Mouse (Mus musculus) spleen, postnatal 10 days (tissue): ENCODE data around the gene Bub3.
A peak's percentile ranks its signal among the peaks of the same experiment; 100 is the strongest.

ENCODE experiments used
- DNase-seq, 2 experiments: peaks; one replicate each; pipeline ENCODE4 v3.0.0; 2021 to 2022; ENCODE audit warnings: low spot score in 2 of 2

Gene Bub3

DNA sequence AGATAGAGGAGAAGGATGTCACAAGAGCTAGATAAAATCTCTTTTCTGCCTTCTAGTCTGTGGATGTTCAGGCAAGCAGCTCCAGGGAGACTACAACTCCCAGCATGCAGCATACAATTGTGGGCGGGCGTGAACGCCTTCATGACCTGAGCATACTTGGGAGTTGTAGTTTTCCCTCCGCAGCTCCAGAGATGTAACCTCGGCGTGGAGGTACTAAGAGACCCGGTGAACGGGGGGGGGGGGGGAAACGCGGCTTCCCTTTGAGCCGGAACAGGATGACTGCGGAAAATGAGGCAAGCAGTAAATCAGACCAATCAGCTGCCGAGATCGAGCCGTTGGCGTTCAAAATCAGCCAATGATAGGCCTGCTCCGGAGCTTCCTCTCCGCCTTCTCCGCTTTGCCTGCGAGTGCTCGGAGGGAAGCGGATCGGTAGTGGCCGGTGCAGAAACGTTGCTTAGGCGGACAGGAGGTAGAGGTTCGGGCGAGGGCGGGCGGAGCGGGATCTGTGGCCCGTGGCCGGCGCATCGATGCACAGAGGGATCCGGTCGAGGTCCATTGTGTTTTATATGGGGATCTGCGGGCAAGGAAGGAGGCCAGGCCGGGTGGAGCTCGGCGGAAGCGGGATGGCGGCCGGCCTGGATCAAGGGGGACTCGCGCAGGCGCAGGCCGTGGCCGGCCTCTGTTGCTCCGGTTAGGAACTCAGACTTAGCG, at the start of gene Bub3:
TSS of gene Bub3 (plus strand) at position 237 of the 711 bp plus-strand sequence.
- DNase-seq: peak; percentile 85 to 91

DNA sequence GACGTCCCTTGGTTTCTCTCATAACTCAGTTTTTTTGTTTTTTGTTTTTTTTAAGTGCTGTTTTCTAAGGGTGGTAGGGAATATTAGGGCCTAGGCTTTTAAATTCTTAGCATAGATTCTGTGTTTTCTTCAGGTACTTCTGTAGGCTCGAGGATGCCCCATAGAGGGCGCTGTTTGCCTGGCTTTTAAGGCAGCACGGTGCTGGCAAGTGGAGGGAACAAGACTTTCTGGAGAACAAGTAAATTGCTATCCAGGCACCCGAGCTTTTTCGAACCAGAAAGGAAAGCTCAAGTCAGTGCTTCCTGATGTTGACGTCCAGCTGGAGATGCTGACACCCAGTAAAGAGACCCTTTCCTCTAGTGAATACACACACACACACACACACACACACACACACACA, 20.0 kb upstream of the Bub3 start:
- peak in 1 of 2 experiments; percentile 84 for DNase-seq

DNA sequence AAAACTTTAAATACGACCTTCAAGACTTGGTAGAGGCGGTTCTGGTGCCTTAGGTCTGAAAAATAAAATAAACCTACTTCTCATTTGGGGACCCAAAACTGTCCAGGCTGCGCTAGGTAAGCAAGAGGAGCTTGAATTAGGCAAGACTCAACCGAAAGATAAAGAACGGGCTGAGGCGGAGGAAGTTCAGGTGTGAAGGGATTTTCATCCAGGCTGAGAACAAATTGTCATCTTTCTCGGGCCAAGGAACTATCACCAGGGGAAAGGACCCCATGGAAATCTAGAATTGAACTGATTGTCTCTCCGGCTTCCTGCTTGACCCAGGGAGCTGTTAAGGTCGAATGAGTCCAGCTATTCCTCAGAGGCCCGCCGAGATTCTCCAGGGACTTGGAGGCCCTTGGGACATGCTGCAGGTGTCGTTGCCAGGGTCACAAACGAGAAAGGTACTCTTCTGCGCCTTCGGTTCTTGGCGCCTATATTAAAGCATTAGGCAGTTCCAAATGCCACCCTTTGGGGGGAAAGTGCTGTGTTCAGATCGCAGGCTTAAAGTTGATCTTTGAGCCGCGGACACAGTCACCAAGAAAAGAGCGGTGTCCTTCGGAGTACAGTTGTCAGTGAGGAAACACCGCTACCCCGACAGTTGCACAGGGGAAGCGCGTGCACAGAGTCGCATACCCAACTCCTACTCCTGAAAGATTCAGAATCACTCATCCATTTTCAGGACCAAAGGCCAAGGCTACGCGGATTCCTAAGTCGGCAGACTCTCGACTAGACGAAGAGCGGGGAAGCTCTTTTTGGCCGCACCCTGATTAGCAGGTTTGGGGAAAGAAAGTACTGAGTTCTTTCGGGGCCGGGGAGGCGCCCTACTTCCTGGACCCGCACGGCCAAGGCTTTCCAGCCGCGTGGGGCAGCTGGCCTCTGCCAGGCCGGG, 18.6 kb upstream of the Bub3 start:
- no peak for DNase-seq

DNA sequence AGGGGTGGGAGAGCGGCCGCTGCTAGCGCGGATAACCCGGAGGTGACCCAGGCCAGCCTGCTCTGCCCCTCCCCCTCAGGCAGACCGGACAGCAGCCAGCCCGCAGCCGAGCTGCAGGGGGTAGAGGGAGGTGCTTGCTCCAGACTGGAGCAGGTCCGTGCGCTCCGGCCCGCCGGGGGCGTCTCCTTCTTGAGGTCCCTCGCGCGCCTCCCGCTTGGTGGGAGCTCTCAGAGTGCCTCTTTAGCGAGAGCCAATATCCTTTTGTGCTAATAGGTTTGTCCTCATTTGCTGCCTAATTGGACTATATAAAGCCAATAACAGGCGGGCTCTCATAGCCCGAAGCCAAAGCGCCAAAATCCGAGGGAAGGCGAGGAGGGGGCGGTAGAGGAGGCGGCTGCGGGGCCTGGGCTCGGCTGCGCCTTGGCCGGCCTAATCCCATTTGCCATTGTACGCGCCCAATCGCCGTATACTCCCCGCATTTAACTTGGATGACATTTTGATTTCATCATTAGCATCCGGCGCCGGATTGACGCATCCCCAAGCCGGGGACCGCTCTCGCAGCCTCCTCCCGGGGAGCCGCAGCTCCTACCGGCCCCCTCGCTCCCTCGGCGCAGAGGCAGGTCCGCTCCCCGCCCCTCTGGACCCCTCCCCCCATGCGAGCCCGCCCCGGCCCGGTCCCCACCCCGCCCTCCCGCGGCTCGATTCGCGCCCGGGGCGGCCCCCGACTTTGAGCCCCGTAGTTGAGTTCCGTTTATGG, 17.7 kb upstream of the Bub3 start, which contains the start of gene Hmx3:
TSS of gene Hmx3 (plus strand) at position 753 of the 757 bp plus-strand sequence.
- peak in 1 of 2 experiments; percentile 24 for DNase-seq

DNA sequence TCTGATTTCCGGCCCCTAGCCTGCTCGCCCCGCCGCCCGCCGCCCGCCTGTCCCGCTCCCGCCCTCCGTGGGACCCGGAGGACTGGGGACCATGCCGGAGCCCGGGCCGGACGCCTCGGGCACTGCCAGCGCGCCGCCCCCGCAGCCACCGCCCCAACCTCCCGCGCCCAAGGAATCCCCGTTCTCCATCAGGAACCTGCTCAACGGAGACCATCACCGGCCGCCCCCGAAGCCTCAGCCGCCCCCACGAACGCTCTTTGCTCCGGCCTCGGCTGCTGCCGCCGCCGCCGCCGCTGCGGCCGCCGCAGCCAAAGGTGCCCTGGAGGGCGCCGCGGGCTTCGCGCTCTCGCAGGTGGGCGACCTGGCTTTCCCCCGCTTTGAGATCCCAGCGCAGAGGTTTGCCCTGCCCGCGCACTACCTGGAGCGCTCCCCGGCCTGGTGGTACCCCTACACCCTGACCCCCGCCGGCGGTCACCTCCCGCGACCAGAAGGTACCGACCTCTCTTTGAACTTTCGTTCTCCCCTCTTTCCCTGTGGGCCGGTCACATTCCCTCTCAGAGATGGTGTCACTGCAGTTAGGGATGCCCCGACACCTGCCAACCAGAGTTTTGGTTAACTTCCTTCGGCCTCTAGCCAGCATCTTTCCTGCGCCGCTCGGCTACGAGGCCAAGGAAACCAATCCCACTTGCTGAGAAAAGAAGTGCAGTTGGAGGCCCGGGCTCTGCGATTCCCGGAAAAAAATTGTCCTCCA, 17.0 kb upstream of the Bub3 start:
- DNase-seq: peak in 1 of 2 experiments; percentile 23

DNA sequence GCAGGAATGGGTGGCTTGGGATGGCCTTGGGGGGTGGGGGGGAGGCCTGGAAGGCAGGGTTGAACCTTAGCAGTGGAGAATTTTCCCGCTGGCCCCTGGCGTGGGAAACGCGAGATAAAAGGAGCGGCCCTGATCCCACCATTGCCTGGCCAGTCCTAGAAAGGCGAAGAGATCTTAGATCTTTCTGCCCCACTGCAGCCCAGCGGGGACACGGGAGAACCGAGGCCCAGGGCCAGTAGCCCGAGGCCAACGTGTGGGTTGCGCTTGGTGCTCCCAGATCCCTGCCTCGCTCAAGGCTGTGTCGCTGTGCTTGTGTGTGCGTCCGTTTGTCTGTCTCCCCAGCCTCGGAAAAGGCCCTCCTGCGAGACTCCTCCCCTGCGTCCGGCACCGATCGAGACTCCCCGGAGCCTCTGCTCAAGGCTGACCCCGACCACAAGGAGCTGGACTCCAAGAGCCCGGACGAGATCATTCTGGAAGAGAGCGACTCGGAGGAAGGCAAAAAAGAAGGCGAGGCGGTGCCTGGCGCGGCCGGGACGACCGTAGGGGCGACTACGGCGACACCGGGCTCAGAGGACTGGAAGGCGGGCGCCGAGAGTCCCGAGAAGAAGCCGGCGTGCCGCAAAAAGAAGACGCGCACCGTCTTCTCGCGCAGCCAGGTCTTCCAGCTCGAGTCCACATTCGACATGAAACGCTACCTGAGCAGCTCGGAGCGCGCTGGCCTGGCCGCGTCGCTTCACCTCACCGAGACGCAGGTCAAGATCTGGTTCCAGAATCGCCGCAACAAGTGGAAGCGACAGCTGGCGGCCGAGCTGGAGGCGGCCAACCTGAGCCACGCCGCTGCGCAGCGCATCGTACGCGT, 16.2 kb upstream of the Bub3 start:
- no peak for DNase-seq

DNA sequence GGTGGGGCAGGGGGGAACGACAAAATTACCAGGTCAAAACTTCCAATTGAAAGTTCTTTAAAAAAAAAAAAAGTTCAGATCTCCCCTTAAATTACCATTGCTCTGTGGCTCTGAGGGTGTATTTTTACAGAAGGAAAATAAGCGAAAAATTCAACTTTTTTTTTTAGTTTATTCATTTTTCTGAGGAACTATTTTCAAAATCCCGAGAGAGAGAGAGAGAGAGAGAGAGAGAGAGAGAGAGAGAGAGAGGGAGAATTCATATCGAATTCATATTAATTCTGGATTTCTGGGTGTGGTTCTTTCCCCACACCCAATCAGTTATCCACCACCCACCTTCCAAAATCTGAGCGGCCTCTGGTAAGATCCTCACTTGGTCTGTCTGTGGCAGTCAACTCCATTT, 15.2 kb upstream of the Bub3 start:
- DNase-seq: no peak

DNA sequence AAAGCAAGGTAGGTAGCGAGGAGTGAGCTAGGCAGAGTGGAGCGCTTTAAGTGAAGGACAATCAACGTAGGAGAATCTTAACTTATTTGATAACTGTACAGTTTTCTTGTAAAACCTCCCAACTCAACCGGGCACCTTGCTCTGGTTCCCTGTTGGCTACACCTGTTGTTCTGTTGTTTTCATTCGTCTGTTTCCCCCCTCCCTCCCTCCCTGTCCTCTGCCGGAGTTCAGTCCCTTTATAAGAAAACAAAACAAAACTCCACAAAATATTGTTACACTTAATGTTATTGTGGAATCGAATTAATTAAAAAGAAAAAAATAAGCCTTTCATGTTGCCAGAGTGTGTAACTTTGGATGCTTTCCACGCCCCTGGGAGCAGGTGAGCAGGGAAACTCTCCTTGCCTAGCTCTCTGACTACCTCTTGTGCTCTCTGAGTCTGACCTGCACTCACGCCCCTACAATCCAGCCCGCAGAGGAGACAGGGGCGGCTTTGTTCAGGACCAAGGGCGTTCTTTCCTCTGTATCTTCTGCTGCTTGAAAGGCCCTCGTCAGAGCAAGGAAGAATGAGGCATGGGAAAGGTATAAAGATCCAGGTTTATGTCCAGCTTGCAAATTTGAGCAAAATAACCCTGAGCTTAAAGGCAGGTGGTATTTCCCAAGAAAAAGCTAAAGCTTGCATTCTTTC, 14.2 kb upstream of the Bub3 start:
- no peak for DNase-seq

DNA sequence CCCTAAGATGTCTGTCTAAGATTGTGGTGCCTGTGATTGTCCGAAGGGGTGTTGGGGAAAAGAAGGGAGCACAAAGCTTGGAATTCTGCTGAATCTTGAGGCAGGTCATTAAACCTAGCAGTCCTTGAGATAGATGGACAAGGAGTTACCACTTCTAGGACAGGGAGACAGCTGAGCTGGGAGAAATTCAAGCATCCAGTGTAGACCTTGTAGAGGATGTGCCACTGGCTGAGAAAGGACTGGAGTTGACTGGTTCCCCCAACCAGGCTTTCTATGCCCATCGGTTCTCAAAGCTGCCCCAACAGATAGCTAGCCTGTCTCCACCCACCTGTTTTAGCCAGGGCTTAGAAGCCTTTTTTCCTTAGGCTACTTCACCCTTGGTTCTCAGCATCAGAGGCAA, 13.6 kb upstream of the Bub3 start:
- no peak for DNase-seq

DNA sequence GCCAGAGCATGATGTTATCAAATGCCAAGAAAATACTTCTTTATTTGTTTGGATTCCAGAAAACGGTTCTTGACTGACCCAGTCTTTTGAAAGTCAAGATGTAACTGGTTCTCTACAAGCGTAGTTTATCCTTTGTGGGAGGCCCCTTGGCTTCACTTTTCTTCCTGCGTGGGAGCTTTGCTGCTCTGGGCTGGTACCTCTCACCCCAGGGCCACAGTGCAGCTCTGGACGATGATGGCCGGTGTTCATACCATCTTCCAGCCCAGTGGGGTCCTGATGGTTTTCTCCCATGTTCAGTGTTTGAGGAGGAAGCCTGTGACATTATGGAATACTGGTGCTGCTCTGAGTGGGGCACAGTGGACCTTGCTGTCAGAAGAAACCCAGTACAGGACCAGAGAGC, 12.5 kb upstream of the Bub3 start:
- no peak for DNase-seq

DNA sequence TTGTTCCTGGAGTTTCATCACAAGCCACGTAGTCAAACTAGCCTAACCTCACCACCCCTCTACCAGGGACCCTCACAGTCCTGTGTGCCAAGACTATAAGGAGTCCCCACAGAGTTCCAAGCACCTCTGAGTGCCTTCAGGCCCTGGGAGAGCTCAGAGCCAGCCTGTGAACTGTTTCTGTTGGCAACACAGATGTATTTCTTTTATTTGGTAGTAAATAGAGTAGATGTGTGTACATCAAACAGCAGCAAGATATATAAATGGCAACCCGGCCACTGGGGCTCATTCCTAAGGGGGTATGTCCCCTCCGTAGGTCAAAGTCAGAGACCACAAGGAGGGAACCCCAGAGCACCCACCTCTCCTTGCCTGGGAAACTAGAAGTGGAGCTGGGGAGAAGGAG, 11.5 kb upstream of the Bub3 start, which contains the start of gene Hmx2:
TSS of gene Hmx2 (plus strand) at position 301 of the 400 bp plus-strand sequence.
- DNase-seq: no peak

DNA sequence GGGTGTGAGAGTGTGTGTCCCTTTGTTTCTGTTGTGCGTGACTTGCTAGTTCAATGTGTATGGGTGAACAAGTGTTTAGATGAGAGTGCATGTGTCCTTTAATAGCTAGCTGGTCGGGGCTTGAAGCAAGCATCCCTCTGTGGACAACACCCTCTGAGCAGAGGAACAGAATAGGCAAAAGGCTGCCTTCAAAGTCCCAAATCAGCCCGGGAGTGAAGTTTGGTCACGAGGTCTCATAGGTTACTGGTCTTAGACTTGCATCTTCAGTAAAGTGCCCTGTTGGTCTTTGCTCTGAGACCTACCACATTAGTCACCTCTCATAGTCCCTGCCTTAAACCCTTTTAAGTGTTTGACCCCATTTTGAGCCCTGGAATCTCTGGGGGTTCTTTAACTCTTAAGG, 8.6 kb upstream of the Bub3 start:
- DNase-seq: no peak

DNA sequence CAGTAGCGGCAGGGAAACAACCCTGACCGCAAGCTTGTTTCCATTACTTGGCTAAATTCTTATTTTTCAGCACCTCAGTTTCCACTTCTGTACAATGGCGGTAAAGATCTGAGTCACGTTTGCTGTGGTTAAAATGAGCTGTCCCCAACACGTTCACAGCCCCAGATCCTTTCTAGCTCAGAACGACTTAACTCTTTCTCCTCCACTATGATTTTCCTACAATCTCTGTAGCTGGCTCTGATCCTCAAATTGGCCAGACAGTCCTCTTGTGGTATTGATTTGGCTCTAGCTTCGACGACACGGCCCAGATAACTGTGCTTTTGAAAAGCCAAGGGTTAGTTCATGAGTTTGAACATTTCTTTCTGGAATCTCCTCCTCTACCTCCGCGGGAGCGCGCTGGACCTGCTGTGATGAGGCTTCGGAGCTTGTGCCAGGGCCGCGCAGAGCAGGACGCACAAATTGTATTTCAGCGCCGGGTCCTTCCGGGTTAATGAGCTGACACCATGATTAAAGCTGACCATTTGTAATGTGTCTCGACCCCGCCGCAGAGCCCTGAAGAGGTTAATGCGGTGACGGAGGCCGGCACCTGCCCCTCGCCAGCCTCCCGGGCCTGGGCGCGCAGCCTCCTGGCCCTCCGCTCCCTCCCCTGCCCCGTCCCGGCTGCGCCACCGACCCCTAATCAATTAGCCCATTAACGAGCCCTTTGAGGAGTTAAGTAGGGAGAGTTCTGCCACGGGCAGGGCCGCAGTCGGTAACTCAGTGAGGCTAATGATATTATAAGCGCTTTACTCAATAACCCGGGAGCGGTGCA, 7.9 kb upstream of the Bub3 start:
- DNase-seq: no peak

DNA sequence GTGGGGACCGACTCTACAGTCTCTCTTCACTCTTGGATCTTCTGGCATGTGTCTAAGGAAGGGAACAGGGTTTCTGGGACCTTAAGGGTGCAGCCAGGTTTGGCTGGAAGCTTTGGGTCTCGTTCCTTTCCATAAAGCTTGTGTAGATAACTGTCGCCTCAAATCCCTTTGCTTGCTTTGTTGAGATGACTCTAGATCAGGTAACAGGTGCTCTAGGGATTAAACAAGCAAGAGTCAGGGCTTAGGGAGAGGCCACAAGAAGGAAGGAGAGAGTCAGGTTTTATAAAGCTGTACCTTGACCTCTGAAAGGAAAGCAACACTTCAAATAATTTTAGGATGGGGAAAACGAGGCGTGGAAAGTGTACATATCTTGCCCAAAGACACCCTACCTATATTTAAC, 7.2 kb upstream of the Bub3 start:
- no peak for DNase-seq

DNA sequence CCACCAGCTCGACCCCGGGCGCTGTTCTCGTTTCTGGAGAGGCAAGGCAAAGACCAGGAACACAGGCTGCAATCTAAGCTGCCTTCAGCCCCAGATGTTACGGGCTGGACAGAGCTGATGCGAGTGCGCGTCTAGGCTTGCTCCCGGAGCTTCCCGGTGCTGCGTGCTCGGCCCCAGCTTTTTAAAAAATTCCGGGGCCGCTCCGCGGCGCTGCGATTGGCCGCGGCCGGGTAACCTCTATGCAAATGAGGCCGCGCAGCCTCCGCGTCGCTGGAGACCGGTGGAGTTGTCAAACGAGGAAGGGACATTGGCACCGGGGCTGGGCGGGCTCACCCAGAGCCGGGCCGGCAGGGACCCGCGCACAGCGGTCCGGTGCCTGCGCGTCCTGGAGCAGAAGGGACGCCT, 6.2 kb upstream of the Bub3 start:
- DNase-seq: peak in 1 of 2 experiments; percentile 48

DNA sequence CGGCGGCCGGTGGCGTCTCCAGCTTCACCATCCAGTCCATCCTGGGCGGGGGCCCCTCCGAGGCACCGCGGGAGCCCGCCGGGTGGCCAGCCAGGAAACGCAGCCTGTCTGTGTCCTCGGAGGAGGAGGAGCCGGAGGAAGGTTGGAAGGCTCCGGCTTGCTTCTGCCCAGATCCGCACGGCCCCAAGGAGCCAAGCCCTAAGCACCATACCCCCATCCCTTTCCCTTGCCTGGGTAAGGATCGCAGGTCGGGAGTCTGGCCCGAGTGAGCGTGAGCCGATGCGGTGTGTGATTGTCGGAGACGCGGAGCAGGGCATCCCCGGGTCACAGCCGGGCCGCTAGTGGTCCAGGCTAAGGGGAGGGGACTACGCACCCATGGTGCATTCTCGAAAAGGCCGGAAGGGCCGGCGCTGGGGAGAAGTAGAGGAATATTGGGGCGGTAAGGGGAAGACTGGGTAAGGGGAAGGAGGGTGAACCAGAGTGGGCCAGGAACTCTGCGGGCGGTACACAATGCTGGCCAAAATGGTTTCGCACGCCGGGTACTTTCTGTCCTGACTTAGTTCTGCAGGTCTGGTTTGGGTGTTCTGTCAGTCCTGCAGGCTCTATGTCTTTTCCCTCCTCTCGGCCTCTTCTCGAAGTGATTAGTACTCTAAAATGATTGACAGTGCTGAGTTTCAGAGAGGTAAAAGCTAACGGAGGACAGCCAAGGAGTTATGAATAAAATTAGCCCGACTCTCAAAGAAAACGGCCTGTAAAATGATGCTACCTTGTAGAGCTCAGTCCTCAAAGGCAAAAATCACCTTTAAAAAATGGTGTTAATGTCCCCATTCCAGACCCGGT, 5.5 kb upstream of the Bub3 start:
- peak in 1 of 2 experiments; percentile 22 for DNase-seq

DNA sequence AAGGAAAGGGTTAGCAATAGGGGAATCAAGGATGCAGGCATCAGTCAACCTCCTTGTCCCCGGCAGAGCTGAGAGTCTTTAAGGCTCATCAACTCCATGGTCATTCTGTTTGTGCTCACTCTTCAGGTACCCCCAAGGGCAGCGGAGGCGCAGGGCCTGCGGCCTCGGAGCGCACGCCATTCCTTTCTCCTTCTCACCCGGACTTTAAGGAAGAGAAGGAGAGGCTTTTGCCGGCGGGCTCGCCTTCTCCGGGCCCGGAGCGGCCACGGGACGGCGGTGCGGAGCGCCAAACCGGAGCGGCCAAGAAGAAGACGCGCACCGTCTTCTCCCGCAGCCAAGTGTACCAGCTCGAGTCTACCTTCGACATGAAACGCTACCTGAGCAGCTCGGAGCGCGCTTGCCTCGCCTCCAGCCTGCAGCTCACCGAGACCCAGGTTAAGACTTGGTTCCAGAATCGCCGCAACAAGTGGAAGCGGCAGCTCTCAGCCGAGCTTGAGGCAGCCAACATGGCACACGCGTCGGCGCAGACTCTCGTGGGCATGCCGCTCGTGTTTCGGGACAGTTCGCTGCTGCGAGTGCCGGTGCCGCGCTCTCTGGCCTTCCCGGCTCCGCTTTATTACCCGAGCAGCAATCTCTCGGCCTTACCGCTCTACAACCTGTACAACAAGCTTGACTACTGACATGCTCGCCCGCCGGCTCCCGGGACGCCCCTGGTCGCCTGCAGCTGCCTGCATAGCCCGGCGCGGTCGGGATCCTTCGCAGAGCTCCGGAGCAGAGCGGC, 4.5 kb upstream of the Bub3 start:
- peak in 1 of 2 experiments; percentile 33 for DNase-seq
